Mouse (Mus musculus) activated CD4-positive, CD25-positive, alpha-beta regulatory T cell, adult 4 months (primary cell): ENCODE data around the gene Cmpk1. TPM values are rescaled to one million over a fixed set of nuclear protein-coding genes. Genes with fewer than 3 reads are reported as not detected.
"Not testable (repeated sequence)": the region's sequence is repeated elsewhere in the genome, so short reads cannot be mapped to it uniquely, and the experiment has no call there.

Experiments used
- ATAC-seq: one replicate; pipeline ENCODE4 v1.8.0; 2017
- polyA plus RNA-seq, 2 experiments: library from polyadenylated mRNA; unstranded; fragments of 100-300 nt; shearing (Covaris generic); gene quantifications; one replicate each; pipeline ENCODE4 v1.2.1; 2017

The Cmpk1 gene
- polyA plus RNA-seq = 10 to 100 TPM; 81.9 to 83.6 TPM

- ATAC-seq = peak; percentile 79
Measured at GRCm38 (mm10) chr4:114986591-114987432, at the start of gene Cmpk1. Gene Cmpk1 (minus strand): TSS chr4:114987241.

GRCm38 (mm10) chr4:115035043-115035442 is 48.0 kb upstream of the Cmpk1 start:
- ATAC-seq = no peak

DNA sequence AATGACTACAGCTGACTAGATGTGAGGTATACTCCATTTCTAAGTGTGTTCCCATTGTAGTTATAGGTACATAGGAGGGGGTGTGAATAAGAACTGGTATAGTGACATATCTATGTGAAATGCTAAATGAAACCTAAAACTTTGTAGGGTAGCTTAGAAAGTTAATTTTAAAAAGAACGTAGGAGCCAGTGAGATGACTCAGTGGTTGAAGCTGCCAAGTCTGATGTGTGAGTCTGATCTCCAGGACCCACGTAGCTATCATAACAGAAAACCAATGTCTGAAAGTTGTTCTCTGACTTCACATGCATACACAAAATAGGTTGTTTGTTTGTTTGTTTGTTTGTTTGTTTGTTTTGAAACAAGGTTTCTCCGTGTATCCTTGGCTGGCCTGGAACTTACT is 33.0 kb upstream of the Cmpk1 start:
- no peak for ATAC-seq

GRCm38 (mm10) chr4:115014276-115014675 is 27.2 kb upstream of the Cmpk1 start:
- no peak for ATAC-seq

DNA sequence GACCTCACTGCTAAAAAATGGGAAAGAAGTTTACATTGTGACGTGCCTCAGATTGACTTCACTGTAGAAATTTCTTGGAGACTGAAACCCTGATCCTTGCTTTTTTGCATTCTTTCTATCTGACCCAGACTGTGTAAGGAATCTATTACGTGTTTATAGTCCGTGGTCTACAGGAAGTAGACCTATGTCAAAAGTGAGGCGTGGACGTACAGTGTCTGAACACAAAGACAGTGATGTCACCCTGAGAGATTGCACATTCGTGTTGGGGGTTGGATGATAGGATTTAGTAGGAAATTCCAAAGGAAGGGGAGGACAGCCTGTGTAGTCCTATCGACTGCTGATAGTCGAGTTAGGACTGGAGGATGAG is 13.4 kb upstream of the Cmpk1 start:
- ATAC-seq = no peak

DNA sequence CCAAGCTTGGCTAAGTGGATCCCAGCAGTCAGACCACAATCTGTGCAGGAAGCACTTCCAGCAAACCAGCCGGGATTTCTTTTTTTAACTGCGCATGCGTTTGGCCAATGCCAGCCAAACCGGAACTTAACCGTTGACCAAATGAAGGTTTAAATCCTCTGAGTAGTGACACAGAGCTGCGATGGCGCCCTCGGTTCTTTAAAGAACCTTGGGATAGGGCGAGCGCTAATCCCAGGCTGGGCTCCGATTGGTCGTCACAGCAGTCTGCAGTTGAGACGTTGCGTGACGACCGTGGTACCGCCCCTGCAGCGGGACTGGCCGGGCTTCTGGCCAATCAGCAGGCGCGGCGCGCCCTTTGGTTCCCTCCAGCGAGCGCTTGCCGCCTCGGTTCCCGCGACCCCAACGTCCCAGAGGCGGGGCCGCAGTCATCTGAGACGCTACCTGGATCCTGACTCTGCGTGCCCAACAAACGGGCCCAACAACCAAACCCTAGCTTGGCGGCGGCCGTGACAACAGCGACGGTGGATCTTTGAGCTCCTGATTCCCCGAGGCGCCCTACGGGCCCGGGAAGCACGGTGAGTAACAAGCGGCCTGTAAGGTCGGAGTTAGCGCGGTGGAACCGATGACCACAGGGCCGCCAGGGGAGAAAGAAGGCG is 12.9 kb upstream of the Cmpk1 start, which contains the start of gene Stil:
Gene Stil, plus strand, starts transcription at position 387 of the 656 bp plus-strand sequence.
- ATAC-seq = peak; percentile 97

- ATAC-seq = no peak
Measured at GRCm38 (mm10) chr4:114999445-114999772, 12.4 kb upstream of the Cmpk1 start.

DNA sequence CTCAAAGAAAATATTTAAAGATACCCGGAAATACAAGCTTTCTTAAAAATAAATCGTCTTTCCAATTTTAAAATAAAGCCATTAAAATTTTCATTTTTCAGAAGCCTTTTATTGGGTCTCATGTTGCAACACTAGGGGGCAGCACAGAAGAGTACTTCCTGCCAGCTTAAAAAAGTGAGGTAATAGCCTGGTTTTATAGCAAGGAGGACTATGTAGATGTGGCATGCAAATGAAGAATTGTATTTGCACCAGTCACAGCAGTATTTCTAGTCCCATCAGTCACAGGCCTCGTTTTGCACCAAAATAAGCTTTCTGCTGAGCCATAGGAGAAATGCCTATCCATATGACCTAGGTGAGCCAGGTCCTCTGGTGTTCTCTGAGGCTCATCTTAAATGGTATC is 10.0 kb upstream of the Cmpk1 start:
- no peak for ATAC-seq

GRCm38 (mm10) chr4:114994218-114994617 is 7.2 kb upstream of the Cmpk1 start:
- no peak for ATAC-seq

GRCm38 (mm10) chr4:114986211-114986590 is 840 bp downstream of the Cmpk1 start:
- ATAC-seq = no peak

GRCm38 (mm10) chr4:114983020-114983419 is 4.0 kb downstream of the Cmpk1 start:
- no peak for ATAC-seq

DNA sequence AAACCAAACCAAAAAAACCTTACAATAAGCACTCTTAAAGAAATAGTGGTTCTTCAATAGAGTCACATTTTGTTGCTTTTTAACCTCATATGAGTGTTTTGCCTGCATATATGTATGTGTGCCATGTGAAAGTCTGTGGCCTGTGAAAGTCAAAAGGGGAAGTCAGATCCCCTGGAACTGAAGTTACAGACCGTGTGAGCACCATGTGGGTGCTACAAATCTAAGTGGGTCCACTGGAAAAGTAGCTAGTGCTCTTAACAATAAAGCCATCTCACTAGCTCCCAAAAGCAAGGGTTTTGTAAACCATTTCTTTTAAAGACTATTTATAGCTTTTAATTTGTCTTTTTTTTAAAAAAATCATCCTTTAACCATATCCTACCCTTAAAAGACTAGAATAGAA is 4.4 kb downstream of the Cmpk1 start:
- ATAC-seq = no peak

GRCm38 (mm10) chr4:114973229-114973740 is 13.8 kb downstream of the Cmpk1 start:
- ATAC-seq = no peak

DNA sequence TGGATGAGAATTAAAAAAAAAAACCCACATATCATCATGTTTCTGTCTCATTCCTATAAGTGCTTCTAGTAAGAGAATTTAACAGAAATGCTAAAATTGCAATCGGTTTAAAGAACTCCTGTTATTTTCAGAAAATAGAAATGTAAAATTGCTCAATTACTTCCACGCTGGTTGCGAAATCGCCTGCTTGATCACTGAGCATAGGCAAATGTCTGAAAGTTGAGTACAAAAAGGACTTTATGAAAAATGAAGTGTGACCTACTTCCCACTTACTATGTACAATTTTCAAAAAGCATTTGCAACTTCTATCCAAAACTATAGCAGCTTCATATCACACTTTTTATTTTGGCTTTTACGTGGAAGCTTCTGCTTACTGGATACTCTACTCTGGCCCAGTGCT is 16.3 kb downstream of the Cmpk1 start:
- ATAC-seq = no peak

DNA sequence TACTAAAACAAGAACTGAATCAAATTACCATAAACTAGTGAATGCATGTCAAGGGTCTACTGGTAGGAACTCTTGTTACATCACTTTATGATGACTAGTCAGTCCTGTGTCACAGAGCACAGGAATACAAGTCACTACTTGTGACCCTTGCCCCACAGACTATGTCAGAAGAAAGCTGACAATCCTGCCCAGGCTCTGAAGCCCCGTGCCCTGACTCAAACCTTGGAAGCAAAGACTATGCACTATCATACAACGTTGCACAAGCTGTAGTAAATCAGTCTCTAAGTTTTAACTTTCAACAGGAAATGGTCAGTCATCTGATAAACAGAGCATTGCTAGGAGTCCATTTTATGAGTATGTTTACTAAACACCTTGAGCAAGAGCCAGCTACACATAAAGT is 26.2 kb downstream of the Cmpk1 start:
- ATAC-seq = not testable (repeated sequence)

DNA sequence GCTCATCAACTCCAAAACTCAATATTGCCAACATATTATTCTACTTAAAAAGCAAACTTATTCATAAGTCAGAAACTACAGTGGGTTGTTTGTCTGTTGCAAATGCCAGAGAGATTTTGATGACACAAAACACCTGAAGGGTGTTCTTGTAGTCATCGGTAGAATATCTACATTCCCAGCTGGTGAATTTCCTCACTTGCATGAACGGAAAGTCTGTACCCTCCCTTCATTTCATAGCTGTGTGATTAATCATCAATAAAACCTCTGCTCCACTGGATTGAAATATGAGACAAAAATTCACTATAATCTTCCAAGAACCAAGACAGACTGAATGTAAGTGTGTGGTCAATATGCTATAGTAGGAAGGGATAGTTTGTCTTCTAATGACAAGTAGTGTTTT is 27.5 kb downstream of the Cmpk1 start:
- ATAC-seq = no peak

GRCm38 (mm10) chr4:114958786-114959185 is 28.3 kb downstream of the Cmpk1 start:
- ATAC-seq = no peak

GRCm38 (mm10) chr4:114958231-114958630 is 28.8 kb downstream of the Cmpk1 start:
- ATAC-seq = no peak

GRCm38 (mm10) chr4:114957403-114957802 is 29.6 kb downstream of the Cmpk1 start:
- ATAC-seq = no peak

GRCm38 (mm10) chr4:114953172-114953571 is 33.9 kb downstream of the Cmpk1 start:
- ATAC-seq = no peak

- ATAC-seq = no peak
Measured at GRCm38 (mm10) chr4:114947852-114948481, 39.1 kb downstream of the Cmpk1 start.

GRCm38 (mm10) chr4:114947395-114947794 is 39.6 kb downstream of the Cmpk1 start:
- ATAC-seq = peak; percentile 85

DNA sequence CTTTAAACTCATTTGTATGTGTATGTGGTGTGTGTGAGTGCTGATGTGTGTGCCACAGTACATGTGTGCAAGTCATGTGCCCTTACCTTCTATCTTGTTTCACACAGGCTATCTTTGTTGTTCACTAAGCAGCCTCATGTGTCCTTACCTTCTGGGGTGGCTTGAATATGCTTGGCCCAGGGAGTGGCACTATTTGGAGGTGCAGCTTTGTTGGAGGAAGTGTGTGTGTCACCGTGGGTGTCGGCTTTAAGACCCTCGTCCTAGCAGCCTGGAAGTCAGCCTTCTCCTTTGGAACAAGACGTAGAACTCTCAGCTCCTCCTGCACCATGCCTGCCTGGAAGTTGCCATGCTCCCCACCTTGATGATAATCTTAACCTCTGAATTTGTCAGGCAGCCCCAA is 40.6 kb downstream of the Cmpk1 start:
- ATAC-seq = no peak

DNA sequence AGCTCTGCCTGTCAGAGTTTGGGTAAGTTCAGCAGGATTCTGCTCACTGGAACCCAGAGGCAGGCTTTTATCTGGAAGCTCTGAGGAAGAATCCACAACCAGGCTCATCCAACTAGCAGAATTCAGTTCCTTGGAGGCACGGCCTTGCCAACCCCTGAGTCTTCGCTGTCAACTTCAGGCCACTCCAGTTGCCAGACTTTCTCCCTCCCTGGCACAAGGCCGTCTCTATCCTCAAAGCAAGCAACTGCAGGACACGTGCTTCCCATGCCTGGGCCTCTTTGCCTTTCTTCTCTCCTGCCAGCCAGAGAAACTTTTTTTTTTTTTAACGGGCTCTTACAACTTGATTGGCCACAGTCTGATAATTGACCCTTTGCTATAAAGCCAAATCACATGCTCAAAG is 42.0 kb downstream of the Cmpk1 start:
- ATAC-seq = no peak
